Mouse (Mus musculus) liver, adult 10 weeks (tissue): ENCODE data around the gene Olfr39. TPM values are rescaled to one million over a fixed set of nuclear protein-coding genes. Genes with fewer than 3 reads are reported as not detected.

Source experiments
- polyA plus RNA-seq: library from polyadenylated mRNA; stranded (reverse); fragments of 350-450 nt; fragmentation: Illumina TruSeq; extraction: RNeasy Lipid Tissue Mini Kit (QIAGEN cat#74804); gene quantifications from one replicate; pipeline ENCODE4 v1.2.3, GENCODE M21; 2014; ENCODE audit warnings: low read depth, low replicate concordance

The Olfr39 gene
- polyA plus RNA-seq: not detected

GRCm38 (mm10) chr9:20282051-20282450, at the start of gene Olfr39:
Gene Olfr39, plus strand, starts transcription at chr9:20282351.

GRCm38 (mm10) chr9:20236819-20237218, 45.3 kb upstream of the Olfr39 start, which contains the start of gene Olfr872:
Gene Olfr872, plus strand, starts transcription at chr9:20237119.

GRCm38 (mm10) chr9:20298232-20298631, 16.1 kb downstream of the Olfr39 start, which contains the start of gene Olfr873:
Gene Olfr873, plus strand, starts transcription at chr9:20298532.

GRCm38 (mm10) chr9:20335994-20336393, 53.8 kb downstream of the Olfr39 start, which contains the start of gene Olfr18:
Gene Olfr18, minus strand, starts transcription at chr9:20336094.

Other genes starting within 250 kb of the Olfr39 start
- not detected for gene Olfr867, start 224.8 kb upstream of the Olfr39 start, polyA plus RNA-seq
- gene Olfr868, start 183.7 kb upstream of the Olfr39 start, polyA plus RNA-seq: not detected
- not detected for gene Olfr869, start 153.3 kb upstream of the Olfr39 start, polyA plus RNA-seq
- gene Olfr870, start 108.3 kb upstream of the Olfr39 start, polyA plus RNA-seq: not detected
- not detected for gene Olfr871, start 70.1 kb upstream of the Olfr39 start, polyA plus RNA-seq
- not detected for gene Olfr872, start 45.2 kb upstream of the Olfr39 start, polyA plus RNA-seq
- not detected for gene Olfr873, start 16.2 kb downstream of the Olfr39 start, polyA plus RNA-seq
- not detected for gene Olfr18, start 53.7 kb downstream of the Olfr39 start, polyA plus RNA-seq
- 16.7 TPM for gene Zfp560, start 102.8 kb downstream of the Olfr39 start, polyA plus RNA-seq
- gene Zfp26, start 177.8 kb downstream of the Olfr39 start, polyA plus RNA-seq: 10.2 TPM
- gene Zfp426, start 210.4 kb downstream of the Olfr39 start, polyA plus RNA-seq: 20.6 TPM
- 18.5 TPM for gene Zfp266, start 239.1 kb downstream of the Olfr39 start, polyA plus RNA-seq